Mouse (Mus musculus) MEL-GATA-1-ER (cell line): Measurements from ENCODE around the gene Abtb2.

Source experiments
- DNase-seq: peaks from one replicate; pipeline ENCODE4 v3.0.0-alpha.2; 2012; ENCODE audit warnings: low read depth; ENCODE audit errors: extremely low read depth

The Abtb2 gene

DNA sequence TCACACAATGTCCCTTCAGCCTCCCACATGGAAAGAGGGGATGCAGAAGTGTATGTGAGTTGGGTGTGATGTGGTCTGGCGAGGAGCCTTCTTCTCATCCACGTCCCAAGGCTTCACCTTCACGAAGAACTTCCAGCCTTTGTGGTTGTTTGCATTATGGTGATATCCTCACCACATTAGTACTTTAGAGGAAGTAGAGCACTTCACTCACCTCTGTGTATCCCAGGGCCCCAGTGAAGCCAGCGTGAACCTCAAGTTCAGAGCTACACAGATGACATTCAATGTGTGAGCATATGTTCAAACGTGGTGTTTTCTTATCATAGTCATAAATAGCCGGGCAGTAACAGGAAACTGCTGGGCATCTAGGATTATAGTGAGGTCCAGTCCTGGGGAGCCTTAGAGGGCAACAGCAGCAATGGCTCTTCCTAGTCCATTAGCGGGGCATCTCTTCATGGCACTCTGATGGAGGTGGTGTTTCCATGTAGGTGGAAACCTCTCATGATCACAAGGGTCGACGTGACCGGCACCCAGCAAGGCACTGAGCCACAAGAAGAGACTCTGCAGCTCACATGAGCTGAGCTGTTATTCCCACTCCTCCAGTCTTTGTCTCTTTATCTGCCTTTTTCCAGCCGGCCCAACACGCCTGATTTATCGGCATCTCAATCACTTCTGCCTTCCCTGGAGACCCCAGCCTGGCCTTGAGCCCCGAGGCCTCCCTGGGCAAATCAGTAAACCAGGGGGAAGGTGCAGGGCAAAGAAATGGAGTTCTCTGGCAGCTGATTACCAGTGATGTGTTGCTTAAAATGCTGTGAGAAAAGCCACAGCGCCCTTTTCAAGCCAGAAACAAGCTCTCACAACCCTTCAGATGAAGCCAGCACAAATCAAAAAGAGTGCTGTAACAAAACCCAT lies 93.8 kb downstream of the Abtb2 start:
- DNase-seq = no peak

DNA sequence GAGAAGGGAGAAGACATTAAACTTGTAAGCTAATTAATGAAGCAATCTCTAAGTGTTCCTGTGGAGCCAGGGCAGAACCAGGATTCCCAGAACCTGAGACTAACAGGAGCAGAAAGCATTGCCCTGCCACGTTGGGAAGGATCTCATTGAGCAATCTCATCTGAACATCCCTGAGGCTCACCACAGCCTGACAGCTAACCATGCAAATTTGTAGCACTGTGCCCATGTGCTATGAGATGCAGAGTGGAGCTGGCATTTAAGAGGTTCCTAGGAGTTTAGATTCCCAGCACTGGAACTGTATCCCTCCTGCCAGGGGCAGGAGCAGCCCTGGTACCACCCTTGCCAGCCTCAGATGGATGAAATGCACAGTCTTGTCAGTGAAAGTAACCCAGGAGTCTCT lies 95.6 kb downstream of the Abtb2 start:
- no peak for DNase-seq

DNA sequence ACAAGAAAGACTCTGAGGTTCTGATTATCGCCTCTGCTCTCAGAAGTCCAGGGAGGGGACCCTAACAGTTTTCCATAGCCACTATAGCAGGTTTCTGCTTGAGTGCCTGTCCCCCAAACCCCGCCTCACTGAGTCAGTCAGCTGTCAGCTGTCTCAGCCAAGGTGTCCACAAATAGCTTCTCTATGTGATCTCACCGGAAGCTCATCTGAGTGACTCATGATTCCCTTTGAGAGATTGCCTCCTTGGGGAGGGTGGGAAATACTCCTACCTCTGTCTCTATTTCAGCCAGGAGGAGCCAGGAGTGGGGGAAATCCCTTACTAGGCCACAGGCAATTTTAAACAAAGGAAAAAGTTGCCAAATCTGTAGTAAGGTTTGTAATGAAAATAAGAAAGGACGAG lies 96.0 kb downstream of the Abtb2 start:
- no peak for DNase-seq

DNA sequence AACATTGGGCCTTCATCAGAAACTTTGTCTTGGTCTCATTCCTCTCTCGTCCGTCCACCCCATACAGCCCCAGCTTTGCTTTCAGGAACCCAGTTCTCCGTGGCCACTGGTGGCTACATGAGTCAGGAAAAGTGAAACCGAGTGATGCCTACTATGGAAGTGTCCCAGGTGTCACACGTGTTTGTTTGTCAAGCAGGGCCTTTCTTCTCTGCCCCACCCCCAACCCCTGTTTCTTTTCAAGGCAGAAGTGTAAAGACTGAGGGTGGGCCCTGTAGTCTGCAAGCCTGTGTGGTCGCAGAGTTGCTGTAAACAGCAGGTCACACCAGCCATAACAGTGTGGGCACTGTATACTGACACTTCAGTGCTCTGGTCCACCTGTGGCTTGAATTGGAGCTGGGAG lies 98.2 kb downstream of the Abtb2 start:
- no peak for DNase-seq

DNA sequence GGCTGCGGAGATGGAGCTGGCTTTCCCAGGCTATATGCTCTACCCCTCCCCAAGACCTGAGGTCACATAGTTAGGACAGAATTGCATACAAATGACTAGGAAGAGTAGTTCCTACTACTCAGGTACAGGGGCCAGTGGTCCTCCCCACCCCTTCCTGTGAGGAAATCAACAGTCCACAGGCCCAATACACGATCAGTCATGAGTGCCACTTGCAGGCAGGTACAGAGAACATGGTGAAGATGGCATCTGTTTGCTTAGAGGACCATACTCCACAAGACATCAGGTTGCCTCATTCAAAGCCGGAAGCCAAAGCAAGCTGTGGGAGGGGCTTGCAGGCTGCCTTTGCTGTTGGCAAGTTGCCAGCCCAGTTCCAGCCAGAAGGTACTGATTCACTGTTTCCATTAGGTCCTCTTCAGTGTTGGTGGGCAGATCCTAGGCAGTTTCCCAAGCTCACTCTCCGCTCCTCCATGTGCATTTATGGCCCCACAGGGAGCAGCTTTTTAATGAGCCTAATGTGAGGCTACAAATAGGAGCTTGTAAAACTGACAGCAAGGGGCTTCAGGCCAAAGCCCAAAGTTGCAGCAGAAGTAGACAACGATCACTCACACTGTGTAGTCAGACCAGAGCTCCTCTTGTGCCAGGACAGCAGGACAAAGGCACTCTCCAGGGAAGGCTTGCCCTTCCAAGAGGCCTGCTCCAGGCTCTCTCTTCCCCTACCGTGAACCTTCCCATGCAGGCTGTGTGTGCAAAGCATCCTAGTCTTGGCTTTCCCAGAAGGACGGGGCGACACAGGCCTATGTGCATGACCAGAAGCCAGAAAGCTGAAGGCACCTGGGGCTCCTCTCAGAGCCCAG lies 102.1 kb downstream of the Abtb2 start:
- no peak for DNase-seq

DNA sequence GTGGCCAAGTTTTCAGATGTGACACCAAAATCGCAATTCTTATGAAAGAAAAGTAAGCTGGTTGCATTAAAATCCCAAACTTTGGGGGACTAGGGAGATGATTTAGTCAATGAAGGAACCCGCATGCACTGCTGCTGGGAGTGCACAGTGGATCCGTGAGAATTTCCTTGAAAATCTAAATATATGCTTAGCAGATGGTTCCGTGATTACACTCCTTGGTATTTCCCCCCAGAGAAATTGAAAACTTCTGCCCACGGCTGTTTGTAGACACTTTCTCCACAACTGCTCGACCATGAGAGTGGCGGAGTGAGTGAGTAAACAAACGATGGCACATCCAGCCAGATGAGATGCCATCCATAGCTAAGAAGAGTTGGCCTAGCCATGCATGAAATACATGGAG lies 102.8 kb downstream of the Abtb2 start:
- DNase-seq = no peak

DNA sequence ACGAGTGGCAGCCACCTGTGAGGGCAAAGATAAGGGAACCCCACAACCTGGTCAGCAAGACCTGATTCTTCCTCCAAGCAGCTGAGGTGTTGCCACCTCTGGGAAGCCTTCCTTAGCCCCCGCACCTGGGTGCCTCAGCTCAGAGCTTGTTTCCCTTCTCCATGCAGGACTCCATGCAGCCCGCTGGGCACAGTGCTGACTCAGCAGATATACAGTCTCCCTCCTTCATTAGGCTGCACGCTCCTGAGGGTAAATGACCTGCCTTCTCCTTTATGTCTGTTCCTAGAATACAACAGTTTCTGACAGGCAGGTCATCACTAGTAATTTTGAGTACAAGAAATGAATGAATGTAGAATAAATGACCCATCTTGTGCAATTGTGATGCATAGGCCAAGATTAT lies 103.5 kb downstream of the Abtb2 start:
- DNase-seq = no peak

DNA sequence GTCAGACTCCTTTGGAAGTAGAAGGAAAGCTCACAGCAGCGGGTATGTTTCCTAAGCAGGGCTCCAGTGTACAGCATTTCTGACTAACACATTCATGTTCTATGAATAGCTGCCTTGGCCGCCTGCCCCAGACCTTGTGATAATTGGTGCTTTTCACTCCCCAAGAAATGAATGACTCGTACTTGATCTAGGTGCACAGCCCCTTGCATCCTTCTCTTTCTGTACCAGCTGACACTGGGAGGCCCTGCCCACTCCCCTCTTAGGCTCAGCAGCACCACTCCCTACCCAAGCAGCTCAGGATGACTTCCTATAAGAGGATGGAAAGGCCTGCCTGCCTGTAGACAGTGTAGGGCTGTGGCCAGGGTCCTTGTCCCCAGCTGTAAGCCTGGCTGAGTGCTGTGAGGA lies 104.2 kb downstream of the Abtb2 start:
- no peak for DNase-seq

DNA sequence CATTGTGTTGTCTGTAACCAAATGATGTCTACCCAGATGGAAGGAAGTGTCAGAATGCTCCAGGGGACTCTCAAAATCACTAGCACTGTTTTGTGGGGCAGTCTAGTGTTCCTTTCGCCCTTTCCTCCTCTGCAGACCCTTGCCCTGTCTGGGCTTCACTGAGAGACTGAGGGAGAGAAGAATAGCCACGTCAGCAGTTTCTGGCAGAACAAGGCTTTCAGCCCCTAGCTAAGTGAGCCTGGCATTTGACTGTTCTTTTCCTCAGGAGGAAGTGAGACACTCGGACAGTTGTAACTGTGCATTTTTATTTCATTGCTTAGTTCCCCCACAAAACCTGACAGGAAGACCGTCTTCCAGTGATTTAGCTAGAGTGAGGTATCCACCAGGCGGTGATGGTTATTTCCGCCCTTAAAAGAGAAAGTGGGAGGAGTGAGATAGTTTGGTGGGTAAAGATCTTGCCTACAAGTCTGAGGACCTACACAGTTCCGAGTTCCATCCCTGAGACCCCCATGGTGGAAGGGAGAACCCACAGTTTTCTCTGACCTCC lies 106.5 kb downstream of the Abtb2 start:
- DNase-seq = no peak

DNA sequence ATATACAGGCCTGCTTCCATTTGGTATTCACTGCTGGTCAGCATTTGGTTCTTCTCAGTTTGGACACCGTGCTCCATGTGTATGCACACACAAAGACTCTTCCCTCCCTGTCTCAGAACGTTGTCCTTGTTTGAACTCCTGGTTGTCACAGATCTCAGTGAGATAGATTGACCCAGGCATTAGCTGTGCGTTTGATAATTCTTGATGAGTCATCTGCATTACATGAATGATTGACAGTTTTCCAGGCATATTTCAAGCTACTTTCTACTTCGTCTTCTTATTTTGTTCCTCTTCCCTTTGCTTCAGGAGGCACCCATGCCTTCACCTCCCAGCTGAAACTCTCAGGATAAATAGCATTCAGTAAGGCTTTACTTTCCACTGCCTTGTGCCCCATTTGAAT lies 107.5 kb downstream of the Abtb2 start:
- no peak for DNase-seq

DNA sequence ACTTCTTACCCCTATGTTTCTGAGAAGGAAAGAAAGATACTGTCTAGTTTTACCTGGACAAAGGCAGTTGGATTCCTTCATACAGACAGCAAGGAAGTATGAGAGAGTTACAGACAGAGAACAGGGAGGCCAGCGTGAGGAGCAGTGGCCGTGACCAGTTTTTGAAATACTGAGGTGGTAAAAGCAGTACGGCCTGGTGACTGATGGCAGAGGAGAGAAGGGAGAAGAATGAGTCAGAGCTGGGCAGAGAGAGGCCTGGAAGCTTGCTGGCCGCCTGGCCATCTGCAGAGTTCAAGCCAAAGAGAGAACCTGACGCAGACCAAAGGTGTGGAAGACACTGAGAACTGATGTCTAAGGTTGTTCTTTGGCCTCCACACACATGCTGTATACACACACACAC lies 109.3 kb downstream of the Abtb2 start:
- DNase-seq = no peak

DNA sequence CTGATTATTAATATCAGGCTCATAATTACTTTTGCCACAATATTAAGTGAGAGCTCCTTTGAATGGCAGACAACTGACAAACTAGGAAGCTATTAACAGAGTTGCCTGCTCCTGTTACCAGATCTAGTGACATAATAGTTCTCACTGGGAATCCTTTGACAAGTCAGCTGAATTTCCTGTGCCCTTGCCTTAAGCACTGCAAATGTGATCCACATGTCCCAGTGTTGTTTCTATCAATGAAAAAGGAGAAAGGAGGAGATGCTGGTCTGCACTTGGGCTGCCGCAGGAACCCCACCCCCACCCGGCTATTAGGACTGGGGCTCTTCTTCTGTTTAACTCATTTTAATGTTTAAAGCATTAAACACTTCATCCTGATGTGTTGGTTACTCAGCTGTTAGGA lies 110.7 kb downstream of the Abtb2 start:
- no peak for DNase-seq

DNA sequence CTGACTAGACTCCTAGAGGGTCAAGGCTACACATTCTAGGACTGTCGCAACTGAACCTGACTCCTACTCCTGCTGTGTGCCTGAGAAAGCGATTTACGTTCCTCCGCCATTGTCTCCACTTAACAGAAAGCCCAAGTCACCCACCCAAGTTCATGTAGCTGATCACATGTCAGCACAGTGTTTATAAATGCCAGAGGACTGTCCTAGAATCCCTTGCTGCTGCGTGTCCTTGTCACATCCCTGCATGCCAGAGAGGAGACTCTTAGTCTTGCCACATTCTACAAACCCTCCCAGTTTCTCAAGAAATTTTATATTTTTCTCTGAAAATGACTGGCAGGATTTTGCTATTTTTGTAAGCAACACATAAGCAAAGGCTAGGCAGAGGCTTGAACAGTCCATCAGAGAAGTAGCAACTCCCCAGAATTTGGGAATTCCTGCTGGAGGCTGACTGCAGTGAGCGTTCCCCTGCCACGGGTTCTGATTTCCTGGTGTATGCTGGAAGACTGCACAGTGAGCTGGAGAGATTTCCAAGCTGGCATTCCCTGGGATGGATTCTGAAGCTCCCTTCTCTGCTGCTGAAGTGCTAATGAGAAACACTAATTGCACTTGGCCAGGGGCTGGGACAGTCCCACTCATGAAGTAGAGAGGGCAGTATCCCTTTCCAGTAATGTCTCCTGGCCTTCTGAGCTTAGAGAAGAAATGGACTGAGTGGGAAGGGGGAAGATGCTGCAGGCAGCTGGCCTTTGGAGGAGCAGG lies 111.7 kb downstream of the Abtb2 start:
- no peak for DNase-seq

DNA sequence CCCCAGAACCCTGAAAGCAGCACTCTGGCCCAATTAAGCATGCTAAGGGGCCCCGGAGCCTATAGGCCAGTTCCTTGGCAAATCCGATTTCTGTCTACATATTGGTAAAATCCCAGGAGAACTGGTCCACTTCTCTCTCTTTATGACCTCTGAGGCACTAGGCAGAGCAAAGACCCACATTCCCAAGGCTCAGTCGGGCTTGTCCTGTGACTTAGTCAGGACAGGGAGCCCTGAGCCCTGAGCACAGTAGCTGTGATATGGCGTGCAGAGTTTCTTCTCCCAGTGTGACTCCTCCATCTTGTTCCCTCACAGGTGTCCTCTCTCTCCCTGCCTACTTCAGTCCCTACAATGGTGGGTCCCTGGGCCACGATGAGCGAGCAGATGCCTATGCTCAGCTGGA lies 112.3 kb downstream of the Abtb2 start:
- DNase-seq = no peak

DNA sequence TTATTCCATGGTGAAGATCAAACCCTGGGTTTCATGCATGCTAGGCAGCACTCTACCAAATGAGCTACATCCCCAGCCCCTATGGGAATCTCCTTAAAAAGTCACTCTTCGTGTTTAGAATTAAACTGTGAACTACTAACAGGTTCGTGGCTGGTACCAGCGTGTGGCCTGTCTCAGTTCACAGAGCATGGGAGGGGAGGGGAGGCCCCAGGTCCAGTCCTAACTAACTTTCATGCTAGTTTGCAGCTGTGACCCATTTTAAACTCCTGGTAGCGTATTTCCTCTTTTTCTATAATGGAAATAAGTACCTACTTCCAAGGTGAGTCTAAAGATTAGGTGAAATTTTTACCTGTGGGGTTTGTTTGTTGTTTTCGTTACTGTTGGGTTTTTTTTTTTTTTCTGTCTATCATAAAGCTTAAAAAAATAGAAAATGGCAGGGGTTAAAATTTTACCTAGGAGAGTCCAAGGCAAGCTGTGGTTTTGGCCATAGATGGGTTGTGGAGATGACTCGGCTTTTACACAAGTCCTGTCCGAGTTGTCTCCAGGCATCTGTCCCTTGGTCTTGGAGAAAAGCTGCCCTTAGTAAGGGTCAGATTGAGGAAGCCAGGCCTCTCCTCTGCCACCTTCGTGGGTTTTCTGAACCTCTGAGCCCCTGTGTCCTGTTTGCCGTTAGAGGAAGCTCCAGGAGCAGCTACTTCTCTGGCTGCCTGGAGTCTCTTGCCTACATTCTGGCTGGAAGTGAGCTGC lies 114.4 kb downstream of the Abtb2 start:
- DNase-seq = no peak

DNA sequence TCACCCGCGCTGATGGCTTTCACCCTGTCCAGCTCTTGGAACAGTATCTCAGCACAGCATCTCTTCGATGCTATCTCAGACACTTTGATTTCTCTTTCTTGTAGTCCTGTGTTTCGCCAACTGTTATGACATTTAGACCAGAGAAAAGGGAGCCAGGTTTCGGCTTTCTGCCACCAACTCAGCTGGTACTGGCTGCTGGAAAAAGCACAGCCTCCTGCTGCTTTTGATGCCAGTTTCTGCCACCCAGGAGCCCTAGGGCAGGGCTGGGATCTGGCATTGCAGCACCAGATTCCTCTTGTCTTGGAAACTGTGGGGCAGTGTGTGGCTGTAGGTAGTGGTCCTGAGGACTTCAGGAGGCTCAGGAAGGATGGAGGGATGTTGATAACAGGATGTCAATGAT lies 115.0 kb downstream of the Abtb2 start:
- no peak for DNase-seq

DNA sequence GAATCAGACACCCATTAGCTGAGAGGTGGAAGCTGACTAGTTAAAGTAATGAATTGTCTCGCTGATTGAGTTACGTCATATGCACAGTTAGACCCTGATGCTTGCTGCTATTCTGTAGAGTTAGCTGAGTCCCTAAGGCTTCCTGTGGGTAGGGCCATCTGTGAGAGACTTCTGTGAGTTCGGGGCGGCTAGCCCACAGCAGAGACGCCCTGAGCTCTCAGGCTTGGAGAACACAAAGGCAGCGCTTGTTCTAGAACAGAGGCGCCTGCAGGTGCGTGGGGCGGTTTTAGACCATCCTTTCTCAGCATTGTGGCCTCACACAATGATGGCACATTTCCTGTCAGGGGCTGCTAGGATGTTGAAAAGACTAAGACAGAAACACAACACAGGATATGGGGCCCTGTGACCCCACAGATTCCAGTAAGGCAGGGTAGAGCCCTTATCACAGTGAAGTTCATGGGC lies 116.2 kb downstream of the Abtb2 start:
- no peak for DNase-seq

DNA sequence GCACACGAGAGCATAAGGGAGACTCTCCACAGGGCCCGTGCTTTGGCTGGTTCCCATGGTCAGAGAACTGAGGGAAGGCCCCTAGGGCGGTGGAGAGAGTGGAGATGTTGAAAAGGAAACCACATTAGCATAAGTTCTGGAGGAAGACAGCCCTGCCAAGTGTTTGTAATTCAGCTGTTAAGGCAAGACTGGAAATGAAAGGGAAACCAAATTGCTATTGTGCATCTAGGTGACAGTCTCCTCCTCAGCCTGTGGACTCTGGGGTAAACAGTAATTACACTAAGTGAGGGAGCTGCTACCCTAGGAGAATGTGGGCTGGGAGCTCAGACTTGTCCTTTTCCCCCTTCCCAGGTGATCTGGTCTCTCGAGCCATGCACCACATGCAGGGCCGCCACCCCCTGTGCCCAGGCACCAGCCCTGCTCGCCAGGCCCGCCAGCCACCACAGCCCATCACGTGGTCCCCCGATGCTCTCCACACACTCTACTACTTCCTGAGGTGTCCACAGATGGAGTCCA lies 116.9 kb downstream of the Abtb2 start:
- DNase-seq = no peak

DNA sequence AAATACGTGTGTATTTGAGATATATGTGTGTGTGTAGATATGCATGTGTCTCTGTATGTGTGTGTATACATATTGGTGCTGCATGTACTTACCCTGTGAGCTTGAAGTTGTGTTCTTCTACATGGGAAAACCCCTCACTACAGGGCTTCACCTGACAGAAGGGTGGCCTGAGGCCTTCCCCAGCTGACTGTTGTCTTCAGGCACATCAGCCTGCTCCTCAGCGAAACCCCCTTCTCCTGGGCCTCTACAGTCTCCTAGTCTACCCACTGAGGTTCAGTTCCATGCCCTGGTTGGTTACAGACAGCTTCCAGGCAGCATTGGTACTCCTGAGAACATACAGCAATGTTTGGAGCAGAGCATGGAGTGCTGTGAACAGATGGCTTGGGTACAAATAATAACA lies 118.3 kb downstream of the Abtb2 start:
- no peak for DNase-seq

DNA sequence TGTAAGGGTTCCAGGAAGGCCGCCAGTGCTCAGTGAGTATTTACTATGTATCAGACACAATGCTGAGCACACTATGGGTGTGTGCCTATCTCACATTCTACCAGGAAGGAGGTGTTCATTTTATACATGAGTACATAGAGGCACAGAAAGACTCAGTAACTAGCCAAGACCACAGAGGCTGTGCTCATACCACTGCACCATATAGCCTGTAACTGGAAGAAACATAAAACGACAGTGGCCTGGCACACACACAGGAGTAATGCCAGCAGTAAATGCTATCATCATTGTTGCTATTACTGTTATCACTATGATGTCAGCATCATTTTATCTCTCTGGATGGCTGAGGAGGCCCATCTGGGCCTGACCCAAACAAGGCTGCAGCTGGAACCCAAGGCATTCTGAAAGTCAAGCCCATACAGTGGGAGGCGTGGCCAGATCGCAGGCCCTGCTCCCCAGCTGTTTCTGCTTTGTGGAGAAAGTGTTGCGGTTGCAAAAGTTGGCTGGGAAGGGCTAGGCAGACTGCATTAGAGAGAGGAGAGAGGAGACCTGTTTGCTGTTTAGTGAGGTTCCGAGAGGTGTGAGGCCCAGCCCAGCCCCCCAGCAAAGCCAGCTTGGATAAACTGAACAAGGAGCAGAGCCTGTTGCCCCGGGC lies 118.9 kb downstream of the Abtb2 start:
- DNase-seq = no peak
